Mouse (Mus musculus): ENCODE data around the gene Plagl1. TPM values are rescaled to one million over a fixed set of nuclear protein-coding genes. Genes with fewer than 3 reads are reported as not detected.

The Plagl1 gene
- polyA plus RNA-seq, 1 experiment from 2014 or later, result 126 TPM

GRCm38 (mm10) chr10:13116706-13117665, 56.7 kb downstream of the Plagl1 start:
- Histone ChIP-seq H3K27ac (no peak overlapping the region), H3K4me1 (peaks cover 5% of the 10 kb centered on the region), H3K9me3 (no peaks in the 10 kb centered on the region), H3K27me3 (no peaks in the 10 kb centered on the region), H3K4me2 (no peak overlapping the region), H3K4me3 (no peak overlapping the region), H3K9ac (no peak overlapping the region), H3K36me3 (0 out of 2 replicates have a peak, but pooled peaks cover 5% of the 10 kb centered on the region)
- WGBS, result 42% methylated on average over 9 of the region's 9 CpGs
- ATAC-seq (ENCODE audit: insufficient number of reproducible peaks, insufficient read depth, low FRiP score, low TSS enrichment, low read depth), result peak; percentile 57; the same call in 1 of the 2 replicates

GRCm38 (mm10) chr10:13118024-13118769, 57.9 kb downstream of the Plagl1 start:
- H3K36me3 ChIP-seq, result 0 out of 2 replicates have a peak, but pooled peaks cover 5% of the 10 kb centered on the region
- H3K4me1 ChIP-seq, result peaks cover 5% of the 10 kb centered on the region
- no peaks in the 10 kb centered on the region for H3K27me3 ChIP-seq
- H3K27ac ChIP-seq, result 0 out of 2 replicates have a peak overlapping the region, but pooled peaks have one; percentile 16
- ATAC-seq (ENCODE audit: insufficient number of reproducible peaks, insufficient read depth, low FRiP score, low TSS enrichment, low read depth), result no peak
- H3K9me3 ChIP-seq, result no peaks in the 10 kb centered on the region
- no peak overlapping the region for H3K4me2 ChIP-seq
- 71% methylated on average over 7 of the region's 7 CpGs for WGBS
- H3K4me3 ChIP-seq, result no peak overlapping the region
- H3K9ac ChIP-seq, result no peak overlapping the region

GRCm38 (mm10) chr10:13118770-13119102, 58.4 kb downstream of the Plagl1 start:
- no peaks in the 10 kb centered on the region for H3K27me3 ChIP-seq
- H3K9me3 ChIP-seq, result no peaks in the 10 kb centered on the region
- H3K36me3 ChIP-seq, result 0 out of 2 replicates have a peak, but pooled peaks cover 5% of the 10 kb centered on the region
- H3K4me1 ChIP-seq, result peaks cover 5% of the 10 kb centered on the region
- H3K9ac ChIP-seq, result no peak overlapping the region
- H3K4me2 ChIP-seq, result no peak overlapping the region
- H3K27ac ChIP-seq, result peak overlapping the region; percentile 28; the same call in 1 of the 2 replicates
- WGBS, result 60% methylated on average over 5 of the region's 5 CpGs
- no peak overlapping the region for H3K4me3 ChIP-seq
- ATAC-seq (ENCODE audit: insufficient number of reproducible peaks, insufficient read depth, low FRiP score, low TSS enrichment, low read depth), result no peak

- H3K9ac ChIP-seq, result no peak overlapping the region
- WGBS, result 61% methylated on average over 2 of the region's 2 CpGs
- no peaks in the 10 kb centered on the region for H3K27me3 ChIP-seq
- H3K4me2 ChIP-seq, result no peak overlapping the region
- H3K4me1 ChIP-seq, result peaks cover 5% of the 10 kb centered on the region
- H3K9me3 ChIP-seq, result no peaks in the 10 kb centered on the region
- no peak for ATAC-seq (ENCODE audit: insufficient number of reproducible peaks, insufficient read depth, low FRiP score, low TSS enrichment, low read depth)
- H3K36me3 ChIP-seq, result 0 out of 2 replicates have a peak, but pooled peaks cover 5% of the 10 kb centered on the region
- no peak overlapping the region for H3K4me3 ChIP-seq
- peak overlapping the region; percentile 28; the same call in 1 of the 2 replicates for H3K27ac ChIP-seq
Observed at GRCm38 (mm10) chr10:13119300-13119699, 59.0 kb downstream of the Plagl1 start.

- no peak overlapping the region for H3K9ac ChIP-seq
- no peaks in the 10 kb centered on the region for H3K4me1 ChIP-seq
- no peaks in the 10 kb centered on the region for H3K27me3 ChIP-seq
- ATAC-seq (ENCODE audit: insufficient number of reproducible peaks, insufficient read depth, low FRiP score, low TSS enrichment, low read depth), result no peak
- WGBS, result 72% methylated on average over 3 of the region's 3 CpGs
- H3K4me3 ChIP-seq, result no peak overlapping the region
- no peaks in the 10 kb centered on the region for H3K9me3 ChIP-seq
- no peak overlapping the region for H3K27ac ChIP-seq
- no peak overlapping the region for H3K4me2 ChIP-seq
- peaks cover 33% of the 10 kb centered on the region for H3K36me3 ChIP-seq
Observed at GRCm38 (mm10) chr10:13125811-13126210, 65.5 kb downstream of the Plagl1 start.

GRCm38 (mm10) chr10:13127335-13127734, 67.0 kb downstream of the Plagl1 start:
- Histone ChIP-seq H3K9ac (no peak overlapping the region), H3K36me3 (peaks cover 33% of the 10 kb centered on the region), H3K4me3 (no peak overlapping the region), H3K4me2 (no peak overlapping the region), H3K4me1 (no peaks in the 10 kb centered on the region), H3K9me3 (no peaks in the 10 kb centered on the region), H3K27ac (no peak overlapping the region), H3K27me3 (no peaks in the 10 kb centered on the region)
- no peak for ATAC-seq (ENCODE audit: insufficient number of reproducible peaks, insufficient read depth, low FRiP score, low TSS enrichment, low read depth)
- 75% methylated on average over 13 of the region's 13 CpGs for WGBS

GRCm38 (mm10) chr10:13127946-13128345, 67.6 kb downstream of the Plagl1 start:
- Histone ChIP-seq H3K36me3 (peaks cover 33% of the 10 kb centered on the region), H3K9me3 (no peaks in the 10 kb centered on the region), H3K4me2 (no peak overlapping the region), H3K27ac (no peak overlapping the region), H3K9ac (no peak overlapping the region), H3K27me3 (no peaks in the 10 kb centered on the region), H3K4me3 (no peak overlapping the region), H3K4me1 (no peaks in the 10 kb centered on the region)
- no peak for ATAC-seq (ENCODE audit: insufficient number of reproducible peaks, insufficient read depth, low FRiP score, low TSS enrichment, low read depth)
- WGBS, result 88% methylated on average over 7 of the region's 7 CpGs

GRCm38 (mm10) chr10:13133850-13134249, 73.5 kb downstream of the Plagl1 start:
- Histone ChIP-seq H3K4me1 (no peaks in the 10 kb centered on the region), H3K4me3 (no peak overlapping the region), H3K9me3 (no peaks in the 10 kb centered on the region), H3K4me2 (no peak overlapping the region), H3K36me3 (peaks cover 3% of the 10 kb centered on the region; the same call in 1 of the 2 replicates), H3K27me3 (no peaks in the 10 kb centered on the region), H3K9ac (no peak overlapping the region), H3K27ac (no peak overlapping the region)
- no peak for ATAC-seq (ENCODE audit: insufficient number of reproducible peaks, insufficient read depth, low FRiP score, low TSS enrichment, low read depth)
- 89% methylated on average over 4 of the region's 4 CpGs for WGBS

GRCm38 (mm10) chr10:13135276-13135675, 75.0 kb downstream of the Plagl1 start:
- WGBS, result 95% methylated on average over 7 of the region's 7 CpGs
- no peaks in the 10 kb centered on the region; the same call in 1 of the 2 replicates for H3K36me3 ChIP-seq
- no peak overlapping the region for H3K4me3 ChIP-seq
- 0 out of 2 replicates have a peak, but pooled peaks cover 2% of the 10 kb centered on the region for H3K4me1 ChIP-seq
- no peaks in the 10 kb centered on the region for H3K27me3 ChIP-seq
- no peaks in the 10 kb centered on the region for H3K9me3 ChIP-seq
- H3K4me2 ChIP-seq, result no peak overlapping the region
- no peak overlapping the region for H3K27ac ChIP-seq
- ATAC-seq (ENCODE audit: insufficient number of reproducible peaks, insufficient read depth, low FRiP score, low TSS enrichment, low read depth), result no peak
- no peak overlapping the region for H3K9ac ChIP-seq

GRCm38 (mm10) chr10:13135751-13136150, 75.4 kb downstream of the Plagl1 start:
- H3K4me3 ChIP-seq, result no peak overlapping the region
- WGBS, result 93% methylated on average over 7 of the region's 7 CpGs
- H3K27ac ChIP-seq, result no peak overlapping the region
- no peak for ATAC-seq (ENCODE audit: insufficient number of reproducible peaks, insufficient read depth, low FRiP score, low TSS enrichment, low read depth)
- H3K4me2 ChIP-seq, result no peak overlapping the region
- H3K27me3 ChIP-seq, result no peaks in the 10 kb centered on the region
- H3K9ac ChIP-seq, result no peak overlapping the region
- H3K4me1 ChIP-seq, result peaks cover 5% of the 10 kb centered on the region
- H3K36me3 ChIP-seq, result no peaks in the 10 kb centered on the region; the same call in 1 of the 2 replicates
- no peaks in the 10 kb centered on the region for H3K9me3 ChIP-seq

GRCm38 (mm10) chr10:13137906-13138305, 77.6 kb downstream of the Plagl1 start:
- peaks cover 10% of the 10 kb centered on the region for H3K4me1 ChIP-seq
- no peak for ATAC-seq (ENCODE audit: insufficient number of reproducible peaks, insufficient read depth, low FRiP score, low TSS enrichment, low read depth)
- H3K36me3 ChIP-seq, result no peaks in the 10 kb centered on the region
- H3K27ac ChIP-seq, result no peak overlapping the region
- H3K4me2 ChIP-seq, result no peak overlapping the region
- no peaks in the 10 kb centered on the region for H3K27me3 ChIP-seq
- WGBS, result 89% methylated on average over 6 of the region's 6 CpGs
- H3K9ac ChIP-seq, result no peak overlapping the region
- H3K4me3 ChIP-seq, result no peak overlapping the region
- H3K9me3 ChIP-seq, result no peaks in the 10 kb centered on the region
